Mouse (Mus musculus) c-Kit-positive CD71-positive TER-119-positive erythroid progenitor cells, embryonic 14.5 days (primary cell): ENCODE results near the gene Srsf11.
A peak's percentile ranks its signal among the peaks of the same experiment; 100 is the strongest.

Experiments
- DNase-seq: peaks from one replicate; pipeline ENCODE4 v3.0.0-alpha.2; 2013; ENCODE audit warnings: low spot score

The Srsf11 gene

GRCm38 (mm10) chr3:158036329-158036988 lies at the start of gene Srsf11, which contains the start of gene Lrrc40:
Gene Srsf11, minus strand, starts transcription at chr3:158036639.
Gene Lrrc40, plus strand, starts transcription at chr3:158036662.
- peak; percentile 91 for DNase-seq

GRCm38 (mm10) chr3:158077828-158078227 lies 41.4 kb upstream of the Srsf11 start:
- DNase-seq = no peak

GRCm38 (mm10) chr3:158077380-158077772 lies 40.9 kb upstream of the Srsf11 start:
- no peak for DNase-seq

- peak; percentile 38 for DNase-seq
Observed at GRCm38 (mm10) chr3:158076685-158077379, 40.4 kb upstream of the Srsf11 start.

GRCm38 (mm10) chr3:158075004-158075403 lies 38.6 kb upstream of the Srsf11 start:
- no peak for DNase-seq

- DNase-seq = no peak
Observed at GRCm38 (mm10) chr3:158068613-158069263, 32.3 kb upstream of the Srsf11 start.

GRCm38 (mm10) chr3:158067916-158068315 lies 31.5 kb upstream of the Srsf11 start:
- DNase-seq = no peak

- DNase-seq = no peak
Observed at GRCm38 (mm10) chr3:158065256-158065655, 28.8 kb upstream of the Srsf11 start.

GRCm38 (mm10) chr3:158061811-158062523 lies 25.5 kb upstream of the Srsf11 start:
- DNase-seq = no peak

GRCm38 (mm10) chr3:158060621-158061291 lies 24.3 kb upstream of the Srsf11 start:
- DNase-seq = no peak

- DNase-seq = no peak
Observed at GRCm38 (mm10) chr3:158049508-158049907, 13.1 kb upstream of the Srsf11 start.

- DNase-seq = no peak
Observed at GRCm38 (mm10) chr3:158040755-158041154, 4.3 kb upstream of the Srsf11 start.

GRCm38 (mm10) chr3:158038106-158038505 lies 1.7 kb upstream of the Srsf11 start:
- DNase-seq = no peak

GRCm38 (mm10) chr3:158035866-158036265 lies 573 bp downstream of the Srsf11 start:
- no peak for DNase-seq

GRCm38 (mm10) chr3:158032106-158032505 lies 4.3 kb downstream of the Srsf11 start:
- no peak for DNase-seq

GRCm38 (mm10) chr3:158031371-158031925 lies 5.0 kb downstream of the Srsf11 start:
- DNase-seq = peak; percentile 86

GRCm38 (mm10) chr3:158009762-158010320 lies 26.6 kb downstream of the Srsf11 start:
- DNase-seq = no peak

- DNase-seq = no peak
Observed at GRCm38 (mm10) chr3:158008647-158009046, 27.8 kb downstream of the Srsf11 start.

GRCm38 (mm10) chr3:157998742-157999369 lies 37.6 kb downstream of the Srsf11 start:
- DNase-seq = no peak

GRCm38 (mm10) chr3:157995726-157996125 lies 40.7 kb downstream of the Srsf11 start:
- DNase-seq = no peak

- no peak for DNase-seq
Observed at GRCm38 (mm10) chr3:157993322-157993721, 43.1 kb downstream of the Srsf11 start.
